Mouse (Mus musculus) testis, adult 2 months (tissue): ENCODE measurements around the gene Otx1.

Source experiments
- CTCF ChIP-seq: fragments of 200-500 bp; IDR thresholded peaks from 2 replicates; pipeline ENCODE4 v1.5.1; 2012; ENCODE audit warnings: low read depth, mild to moderate bottlenecking, inconsistent platforms, low read length, moderate library complexity; ENCODE audit not compliant: control insufficient read depth, insufficient read depth, insufficient replicate concordance
- POLR2A ChIP-seq: fragments of 200-500 bp; IDR thresholded peaks from 2 replicates; pipeline ENCODE4 v1.6.1; 2012; ENCODE audit warnings: low read depth, mild to moderate bottlenecking, inconsistent platforms, low read length, moderate library complexity; ENCODE audit not compliant: control insufficient read depth

GRCm38 (mm10) chr11:22000316-22001076 is 2.2 kb downstream of the Otx1 start:
- TF ChIP-seq POLR2A: no peak
- TF ChIP-seq CTCF: no peak
